7 mouse cellular contexts compared by ENCODE assay signal in the genomic region with DNA sequence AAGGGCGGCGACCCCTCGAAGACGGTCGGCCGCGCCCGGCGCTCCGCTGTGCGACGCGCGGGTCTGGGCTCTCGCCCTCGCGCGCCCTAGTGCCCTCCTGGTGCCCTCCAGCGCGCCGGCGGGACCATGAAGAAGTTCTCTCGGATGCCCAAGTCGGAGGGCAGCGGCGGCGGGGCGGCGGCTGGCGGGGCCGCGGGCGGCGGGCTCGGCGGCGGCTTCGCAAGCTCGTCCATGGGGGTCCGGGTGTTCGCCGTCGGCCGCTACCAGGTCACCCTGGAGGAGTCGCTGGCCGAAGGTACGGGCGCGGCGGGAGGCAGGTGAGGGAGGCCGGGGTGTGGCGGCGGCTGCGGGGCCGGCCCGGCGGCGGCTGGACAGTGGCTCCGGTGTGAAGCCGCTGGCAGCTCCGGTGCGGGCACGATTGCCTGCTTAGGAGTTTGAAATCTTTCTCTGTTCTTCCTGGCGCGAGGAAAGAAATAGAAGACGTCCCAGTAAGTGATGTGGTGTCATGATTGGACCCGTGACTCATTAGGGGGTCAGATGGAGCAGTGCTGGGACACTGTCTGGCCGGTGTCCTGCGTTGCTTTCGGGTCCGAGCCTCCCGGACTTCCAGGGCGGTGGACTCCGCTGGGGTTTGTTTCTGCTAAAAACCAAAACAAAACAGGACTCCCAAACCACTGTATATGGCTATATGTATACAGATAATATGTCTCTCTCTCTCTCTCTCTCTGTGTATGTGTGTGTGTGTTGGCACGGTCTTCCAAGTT. TPM values are rescaled to one million over a fixed set of nuclear protein-coding genes. Genes with fewer than 3 reads are reported as not detected.
DNase-seq lines count a peak whose midpoint lies in the region; ATAC-seq and TF ChIP-seq lines count a peak whose summit lies in the region.

No protein-coding gene starts in this region.

- H3K4me1 ChIP-seq in ES-Bruce4 (ENCODE audit: control insufficient read depth, insufficient read depth, low read length), result no peaks in the 10 kb centered on the region
- H3K4me1 ChIP-seq in embryonic facial prominence, embryonic 11.5 days (ENCODE audit: control insufficient read depth, insufficient read depth, low read length), result peaks cover 4% of the 10 kb centered on the region; the same call in 1 of the 2 replicates
- H3K4me1 ChIP-seq in kidney, adult 2 months (ENCODE audit: control insufficient read depth, insufficient read depth, low read length), result peaks cover 13% of the 10 kb centered on the region; the same call in 1 of the 2 replicates
- H3K4me1 ChIP-seq in lung, embryonic 16.5 days (replicated peaks; ENCODE audit: control insufficient read depth, insufficient read depth, low read length), result peaks cover 16% of the 10 kb centered on the region

- peak; percentile 82 for DNase-seq in adrenal gland, adult 2 months
- DNase-seq in embryonic facial prominence, embryonic 11.5 days (ENCODE audit: low spot score), result no peak
- peak; percentile 59 to 72 for DNase-seq in heart, adult 18-20 months
- peak; percentile 63 for DNase-seq in kidney, adult 2 months
- DNase-seq in ovary, postnatal 14 days (ENCODE audit: low spot score), result peak; percentile 36

- H3K9me3 ChIP-seq in ES-Bruce4 (replicated peaks; ENCODE audit: control insufficient read depth, insufficient read depth, low read length, poor library complexity, severe bottlenecking), result no peaks in the 10 kb centered on the region
- no peaks in the 10 kb centered on the region for H3K9me3 ChIP-seq in embryonic facial prominence, embryonic 11.5 days (replicated peaks; ENCODE audit: control insufficient read depth, low read length)
- H3K9me3 ChIP-seq in lung, embryonic 16.5 days (ENCODE audit: control insufficient read depth, low read length), result no peaks in the 10 kb centered on the region

- no peaks in the 10 kb centered on the region for H3K36me3 ChIP-seq in ES-Bruce4 (ENCODE audit: control insufficient read depth, insufficient read depth, low read length, poor library complexity, severe bottlenecking)
- no peaks in the 10 kb centered on the region for H3K36me3 ChIP-seq in embryonic facial prominence, embryonic 11.5 days (replicated peaks; ENCODE audit: control insufficient read depth, insufficient read depth, low read depth, low read length)
- no peaks in the 10 kb centered on the region for H3K36me3 ChIP-seq in kidney, adult 2 months (ENCODE audit: control insufficient read depth, insufficient read depth, low read length)
- no peaks in the 10 kb centered on the region for H3K36me3 ChIP-seq in lung, embryonic 16.5 days (ENCODE audit: control insufficient read depth, insufficient read depth, low read length)

- H3K9ac ChIP-seq in ES-Bruce4 (ENCODE audit: low read depth, poor library complexity, severe bottlenecking), result peak overlapping the region; percentile 66
- H3K9ac ChIP-seq in embryonic facial prominence, embryonic 11.5 days (replicated peaks; ENCODE audit: low read length), result peak overlapping the region; percentile 78
- peak overlapping the region; percentile 77 for H3K9ac ChIP-seq in lung, embryonic 16.5 days (ENCODE audit: low read length)

- peak overlapping the region; percentile 92 for H3K4me3 ChIP-seq in ES-Bruce4 (ENCODE audit: low read depth, low read length)
- H3K4me3 ChIP-seq in embryonic facial prominence, embryonic 11.5 days (ENCODE audit: low read depth, low read length), result peak overlapping the region; percentile 78
- peak overlapping the region; percentile 93 for H3K4me3 ChIP-seq in kidney, adult 2 months (ENCODE audit: insufficient read depth, low read depth, low read length)
- peak overlapping the region; percentile 63 for H3K4me3 ChIP-seq in lung, embryonic 16.5 days (ENCODE audit: low read length)

- peak; percentile 29 for ATAC-seq in embryonic facial prominence, embryonic 11.5 days (replicated peaks; ENCODE audit: insufficient number of reproducible peaks, low FRiP score, low TSS enrichment, low read depth)
- peak; percentile 32 for ATAC-seq in lung, embryonic 16.5 days (ENCODE audit: low read depth)

- no peaks in the 10 kb centered on the region for H3K27me3 ChIP-seq in ES-Bruce4 (ENCODE audit: control insufficient read depth, insufficient read depth, low read length, poor library complexity, severe bottlenecking)
- no peaks in the 10 kb centered on the region for H3K27me3 ChIP-seq in embryonic facial prominence, embryonic 11.5 days (ENCODE audit: control insufficient read depth, insufficient read depth, low read length)
- H3K27me3 ChIP-seq in kidney, adult 2 months (replicated peaks; ENCODE audit: control insufficient read depth, insufficient read depth, low read length), result no peaks in the 10 kb centered on the region
- H3K27me3 ChIP-seq in lung, embryonic 16.5 days (ENCODE audit: control insufficient read depth, insufficient read depth, low read depth, low read length), result no peaks in the 10 kb centered on the region

- H3K27ac ChIP-seq in ES-Bruce4 (ENCODE audit: insufficient read depth, low read length), result no peak overlapping the region
- peak overlapping the region; percentile 60 for H3K27ac ChIP-seq in embryonic facial prominence, embryonic 11.5 days (replicated peaks; ENCODE audit: low read depth, low read length)
- H3K27ac ChIP-seq in kidney, adult 2 months (ENCODE audit: insufficient read depth, low read depth, low read length), result peak overlapping the region; percentile 77
- peak overlapping the region; percentile 97 for H3K27ac ChIP-seq in lung, embryonic 16.5 days (ENCODE audit: low read length)

- no peak for TF ChIP-seq CTCF in ES-Bruce4 (IDR thresholded peaks at IDR 0.05; ENCODE audit: low read depth, low read length)
- no peak for TF ChIP-seq CTCF in kidney, adult 2 months (conservative IDR thresholded peaks at IDR 0.05; ENCODE audit: insufficient read depth, insufficient read length, low read depth, low read length)

- under 1% methylated on average over 53 of the region's 75 CpGs for WGBS in embryonic facial prominence, embryonic 11.5 days
- 1% methylated on average over 72 of the region's 75 CpGs for WGBS in kidney, adult 2 months
- WGBS in lung, embryonic 16.5 days, result under 1% methylated on average over 72 of the region's 75 CpGs

- no peak for TF ChIP-seq POLR2A in ES-Bruce4 (IDR thresholded peaks at IDR 0.05; ENCODE audit: insufficient read depth, low read length)
- TF ChIP-seq POLR2A in kidney, adult 2 months (IDR thresholded peaks at IDR 0.05; ENCODE audit: low read depth, low read length), result no peak

- no peak for TF ChIP-seq EP300 in ES-Bruce4 (IDR thresholded peaks at IDR 0.05; ENCODE audit: insufficient read depth, low read depth, low read length)

- peak overlapping the region; percentile 89 for H3K4me2 ChIP-seq in embryonic facial prominence, embryonic 11.5 days (ENCODE audit: low read depth, low read length)
- H3K4me2 ChIP-seq in lung, embryonic 16.5 days (ENCODE audit: low read depth, low read length), result peak overlapping the region; percentile 70

RNA-seq across cellular contexts. Expression of gene Bmp2k, which starts 0.5 kb away (rescaled TPM):
- polyA plus RNA-seq in ES-Bruce4 (2011; ENCODE audit: insufficient read depth, insufficient read length, low read depth, missing spikeins), result 8.4 and 10.3 TPM in 2 replicates
- total RNA-seq in adrenal gland, adult 2 months (2021), result 10 to 100 TPM; 26.0 to 38.8 TPM
- polyA plus RNA-seq in adrenal gland, adult 2 months (2012; rRNA removed), result 9.5 and 10.6 TPM in 2 replicates
- 8.8 and 11.1 TPM in 2 replicates for polyA plus RNA-seq in embryonic facial prominence, embryonic 11.5 days (2014; fragmentation: Nextera tagmentation; extraction: Ambion mirVana)
- 1 to 10 TPM; 6.7 to 7.0 TPM for total RNA-seq in heart, adult 18-20 months (2021)
- 11.5 and 12.5 TPM in 2 replicates for polyA plus RNA-seq in kidney, adult 2 months (2012; rRNA removed)
- polyA plus RNA-seq in lung, embryonic 16.5 days (2015; fragmentation: Nextera tagmentation; extraction: Ambion mirVana), result 9.7 and 11.5 TPM in 2 replicates
